Mouse (Mus musculus) neural tube, embryonic 13.5 days (tissue): Measurements from ENCODE around the gene Celf5. TPM values are rescaled to one million over a fixed set of nuclear protein-coding genes. Genes with fewer than 3 reads are reported as not detected.

ENCODE experiments used
- ATAC-seq: fragments of 200-750 bp; cut with Nextera tagmentation; 2 replicates; pipeline ENCODE4 v1.8.0; 2017; ENCODE audit warnings: low read depth, mild to moderate bottlenecking, moderate TSS enrichment, moderate library complexity
- H3K27ac ChIP-seq: fragments of 300-500 bp; sonication (generic); replicated peaks from 2 replicates; pipeline ENCODE4 v1.5.1; 2015; ENCODE audit warnings: moderate library complexity, mild to moderate bottlenecking, inconsistent platforms
- H3K27me3 ChIP-seq: fragments of 300-500 bp; sonication (generic); 2 replicates; pipeline ENCODE4 v1.6.1; 2015; ENCODE audit warnings: mild to moderate bottlenecking, inconsistent platforms
- H3K36me3 ChIP-seq: fragments of 300-500 bp; sonication (generic); 2 replicates; pipeline ENCODE4 v1.6.1; 2015; ENCODE audit warnings: mild to moderate bottlenecking, inconsistent platforms
- H3K4me1 ChIP-seq: fragments of 300-500 bp; sonication (generic); replicated peaks from 2 replicates; pipeline ENCODE4 v1.6.1; 2015; ENCODE audit warnings: inconsistent platforms
- H3K4me2 ChIP-seq: fragments of 300-500 bp; sonication (generic); 2 replicates; pipeline ENCODE4 v1.6.1; 2015; ENCODE audit warnings: inconsistent platforms, mild to moderate bottlenecking, moderate library complexity
- H3K4me3 ChIP-seq: fragments of 300-500 bp; sonication (generic); 2 replicates; pipeline ENCODE4 v1.5.1; 2015; ENCODE audit warnings: mild to moderate bottlenecking, inconsistent platforms
- H3K9ac ChIP-seq: fragments of 300-500 bp; sonication (generic); 2 replicates; pipeline ENCODE4 v1.6.1; 2015; ENCODE audit warnings: moderate library complexity, mild to moderate bottlenecking, inconsistent platforms
- H3K9me3 ChIP-seq: fragments of 300-500 bp; sonication (generic); 2 replicates; pipeline ENCODE4 v1.6.1; 2016; ENCODE audit warnings: inconsistent platforms
- WGBS: fragments of 180-500 bp; shearing (Covaris S2); methylation state at CpG from one replicate; pipeline ENCODE4 v1.1.7; 2015; 5-methylcytosine and 5-hydroxymethylcytosine counted together
- polyA plus RNA-seq: library from polyadenylated mRNA; unstranded; fragments of >200 nt; fragmentation: Nextera tagmentation; extraction: Ambion mirVana; gene quantifications from 2 replicates; pipeline ENCODE4 v1.2.1, GENCODE M21; 2015

The Celf5 gene
- polyA plus RNA-seq = 52.7 and 56.1 TPM in 2 replicates

DNA sequence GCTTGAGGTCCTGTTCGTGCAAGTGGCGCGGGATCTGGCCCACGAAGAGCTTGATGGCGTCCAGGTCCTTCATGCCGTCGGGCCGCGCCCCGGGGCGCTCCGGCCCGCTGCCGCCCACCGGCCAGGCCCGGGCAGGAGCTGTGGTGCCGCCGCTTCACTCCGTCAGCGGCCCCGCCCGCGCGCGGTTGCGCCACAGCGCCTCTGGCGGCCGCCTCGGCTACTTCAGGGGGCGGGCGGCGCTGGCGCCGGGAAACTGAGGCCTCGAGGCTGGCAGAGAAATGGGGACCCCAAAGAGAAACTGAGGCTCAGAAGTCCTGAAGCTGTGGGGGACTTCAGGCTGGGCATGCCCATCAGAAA lies at the start of gene Celf5:
Gene Celf5 (minus strand): TSS at position 177 of the 357 bp plus-strand sequence.
- H3K9me3 ChIP-seq = no peaks in the 10 kb centered on the region
- peak; percentile 57 for ATAC-seq
- peaks cover 15% of the 10 kb centered on the region for H3K36me3 ChIP-seq
- WGBS = under 1% methylated on average over 36 of the region's 36 CpGs
- 0 out of 2 replicates have a peak, but pooled peaks cover 13% of the 10 kb centered on the region for H3K27me3 ChIP-seq
- H3K4me3 ChIP-seq = peak within 1 kb of the TSS; percentile 69
- H3K9ac ChIP-seq = peak within 1 kb of the TSS; percentile 90
- peak within 1 kb of the TSS; percentile 67 for H3K4me2 ChIP-seq
- H3K27ac ChIP-seq = peak within 1 kb of the TSS; percentile 88
- H3K4me1 ChIP-seq = peaks cover 47% of the 10 kb centered on the region

DNA sequence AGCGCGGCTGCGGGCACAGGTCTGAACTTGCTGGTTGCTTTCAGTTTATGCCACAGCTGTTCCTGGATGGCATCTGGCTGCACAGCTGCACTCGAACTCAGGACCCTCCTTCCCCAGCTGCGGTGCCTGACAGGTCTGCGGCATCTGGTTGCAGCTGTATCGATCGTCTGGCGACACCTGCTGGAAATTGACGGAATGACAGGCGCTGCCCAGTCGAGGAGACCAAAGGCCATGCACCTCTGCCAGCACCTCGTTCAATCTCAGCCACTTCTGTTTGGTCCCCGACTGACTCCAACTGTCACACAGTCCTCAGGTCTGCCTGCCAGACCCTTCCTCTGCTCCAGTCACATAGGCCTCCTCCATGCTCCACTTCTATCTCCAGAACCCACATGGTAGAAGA lies 44.3 kb upstream of the Celf5 start:
- no peak overlapping the region for H3K9ac ChIP-seq
- H3K4me1 ChIP-seq = no peaks in the 10 kb centered on the region
- H3K27ac ChIP-seq = no peak overlapping the region
- no peak overlapping the region for H3K4me2 ChIP-seq
- WGBS = 12% methylated on average over 14 of the region's 14 CpGs
- no peaks in the 10 kb centered on the region for H3K9me3 ChIP-seq
- H3K27me3 ChIP-seq = peaks cover 19% of the 10 kb centered on the region
- no peak for ATAC-seq
- H3K36me3 ChIP-seq = peaks cover 32% of the 10 kb centered on the region
- no peak overlapping the region for H3K4me3 ChIP-seq

DNA sequence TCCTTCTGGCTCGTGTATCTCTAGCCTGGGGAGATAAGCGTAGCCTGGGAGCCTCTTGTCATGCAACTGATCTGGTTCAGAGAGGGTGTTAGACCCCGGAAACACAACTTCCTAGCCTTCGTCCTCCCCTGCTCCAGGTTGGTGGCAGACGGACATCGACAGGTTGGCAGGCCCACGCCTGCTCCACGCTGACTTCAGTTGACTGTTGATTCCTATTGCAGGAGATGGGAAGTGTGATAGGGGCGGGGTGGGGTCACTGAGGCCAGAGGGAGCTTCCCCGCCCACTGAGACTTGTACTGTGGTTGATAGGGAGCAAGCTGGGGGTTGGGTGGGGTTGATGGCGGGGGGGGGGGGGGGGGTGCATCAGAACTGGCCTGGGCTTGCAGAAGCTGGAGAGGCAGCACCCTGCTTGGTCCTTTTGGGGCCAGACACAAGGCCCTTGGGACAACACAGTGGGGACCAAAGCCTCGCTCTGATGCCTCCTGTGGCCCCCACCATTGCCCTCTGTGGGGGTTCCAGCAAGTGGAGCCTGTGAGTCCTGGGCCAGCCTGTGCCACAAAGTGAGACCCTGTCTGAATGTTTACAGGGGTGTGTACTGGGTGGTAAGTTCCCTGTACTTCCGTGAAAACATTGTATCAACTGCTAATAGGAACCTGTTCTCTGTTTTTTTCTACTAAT lies 42.6 kb upstream of the Celf5 start:
- no peak overlapping the region for H3K27ac ChIP-seq
- H3K9me3 ChIP-seq = no peaks in the 10 kb centered on the region
- 67% methylated on average over 12 of the region's 13 CpGs for WGBS
- H3K4me2 ChIP-seq = no peak overlapping the region
- ATAC-seq = no peak
- H3K9ac ChIP-seq = no peak overlapping the region
- no peaks in the 10 kb centered on the region for H3K4me1 ChIP-seq
- H3K27me3 ChIP-seq = peaks cover 19% of the 10 kb centered on the region
- H3K36me3 ChIP-seq = peaks cover 15% of the 10 kb centered on the region
- H3K4me3 ChIP-seq = no peak overlapping the region

DNA sequence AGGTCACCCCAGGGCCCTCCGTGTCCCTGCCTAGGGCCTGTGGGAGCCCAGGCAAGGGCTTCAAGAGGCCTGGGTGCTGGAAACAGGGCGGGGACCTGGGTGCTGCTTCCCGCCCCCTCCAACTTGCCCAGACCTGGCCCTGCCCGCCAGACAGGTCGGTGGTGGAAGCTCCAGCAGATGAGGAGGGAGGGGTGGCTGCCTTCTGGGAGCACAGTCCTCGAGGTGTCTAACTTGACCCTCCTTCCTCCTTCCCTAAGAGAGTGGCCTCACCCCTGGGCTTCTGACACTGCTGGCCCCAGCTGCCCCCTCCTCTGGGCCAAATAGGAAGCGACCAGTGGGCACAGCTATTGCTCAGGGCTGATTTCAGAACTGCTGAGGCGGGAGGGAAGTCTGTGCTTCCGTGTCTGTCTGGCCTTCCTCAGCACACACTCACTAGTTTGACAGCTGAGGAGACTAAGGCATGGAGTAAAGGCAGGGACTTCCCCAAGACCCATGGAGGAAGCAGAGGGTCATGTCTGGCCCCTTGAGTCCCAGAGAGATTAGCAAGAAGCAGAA lies 41.6 kb upstream of the Celf5 start, which contains the start of gene Gna15:
Gene Gna15 (minus strand): TSS at position 175 of the 555 bp plus-strand sequence.
- no peak for ATAC-seq
- H3K4me1 ChIP-seq = no peaks in the 10 kb centered on the region
- H3K36me3 ChIP-seq = peaks cover 5% of the 10 kb centered on the region
- no peaks in the 10 kb centered on the region for H3K9me3 ChIP-seq
- no peak within 1 kb of the TSS for H3K9ac ChIP-seq
- WGBS = 36% methylated on average over 9 of the region's 9 CpGs
- peaks cover 19% of the 10 kb centered on the region for H3K27me3 ChIP-seq
- H3K27ac ChIP-seq = no peak within 1 kb of the TSS
- H3K4me2 ChIP-seq = no peak within 1 kb of the TSS
- H3K4me3 ChIP-seq = no peak within 1 kb of the TSS

DNA sequence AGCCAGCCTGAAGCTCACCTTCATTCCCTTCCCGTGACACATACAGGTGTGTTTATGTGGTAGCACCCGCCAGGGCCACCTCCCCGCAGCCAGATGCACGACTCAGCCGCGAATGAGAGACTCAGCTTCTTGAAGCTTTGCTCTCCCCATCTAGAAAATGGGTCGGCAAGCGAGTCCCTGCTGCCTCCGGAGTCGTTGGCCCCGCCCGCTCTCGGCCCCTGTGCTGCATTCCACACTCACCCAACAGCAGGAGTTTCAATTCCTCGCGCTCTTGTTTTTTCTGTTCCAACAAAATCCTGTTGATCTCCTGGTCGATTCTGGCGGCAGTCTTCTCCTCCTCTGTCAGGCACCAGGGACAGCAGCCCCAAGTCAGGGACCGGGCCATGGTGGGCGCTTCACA lies 41.1 kb upstream of the Celf5 start:
- H3K9ac ChIP-seq = no peak overlapping the region
- peaks cover 19% of the 10 kb centered on the region for H3K27me3 ChIP-seq
- 21% methylated on average over 19 of the region's 19 CpGs for WGBS
- H3K4me3 ChIP-seq = no peak overlapping the region
- H3K9me3 ChIP-seq = no peaks in the 10 kb centered on the region
- no peak overlapping the region for H3K27ac ChIP-seq
- ATAC-seq = no peak
- no peak overlapping the region for H3K4me2 ChIP-seq
- H3K36me3 ChIP-seq = no peaks in the 10 kb centered on the region
- H3K4me1 ChIP-seq = no peaks in the 10 kb centered on the region

DNA sequence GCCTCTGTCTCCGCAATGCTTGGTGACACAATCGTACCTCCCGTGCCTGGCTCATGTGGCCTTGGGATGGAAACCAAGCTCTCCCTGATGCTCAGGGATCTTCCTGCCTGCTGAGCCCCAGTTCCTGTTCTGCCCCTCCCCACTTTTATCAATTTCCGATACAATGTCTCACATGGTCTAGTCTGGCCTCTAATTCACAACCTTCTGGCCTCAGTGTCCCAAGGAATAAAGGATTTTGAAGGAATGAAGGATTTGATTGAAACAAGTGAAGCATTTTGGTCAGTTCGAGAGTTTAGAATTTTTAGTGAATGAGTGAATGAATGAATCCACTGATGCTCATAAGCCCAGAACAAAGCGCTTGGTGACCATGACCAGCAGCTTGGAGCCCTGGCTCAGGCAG lies 40.6 kb upstream of the Celf5 start:
- 86% methylated on average over 6 of the region's 6 CpGs for WGBS
- H3K9ac ChIP-seq = no peak overlapping the region
- no peaks in the 10 kb centered on the region for H3K36me3 ChIP-seq
- no peak overlapping the region for H3K4me3 ChIP-seq
- H3K4me1 ChIP-seq = no peaks in the 10 kb centered on the region
- peaks cover 19% of the 10 kb centered on the region for H3K27me3 ChIP-seq
- H3K4me2 ChIP-seq = no peak overlapping the region
- no peak overlapping the region for H3K27ac ChIP-seq
- ATAC-seq = no peak
- no peaks in the 10 kb centered on the region for H3K9me3 ChIP-seq

DNA sequence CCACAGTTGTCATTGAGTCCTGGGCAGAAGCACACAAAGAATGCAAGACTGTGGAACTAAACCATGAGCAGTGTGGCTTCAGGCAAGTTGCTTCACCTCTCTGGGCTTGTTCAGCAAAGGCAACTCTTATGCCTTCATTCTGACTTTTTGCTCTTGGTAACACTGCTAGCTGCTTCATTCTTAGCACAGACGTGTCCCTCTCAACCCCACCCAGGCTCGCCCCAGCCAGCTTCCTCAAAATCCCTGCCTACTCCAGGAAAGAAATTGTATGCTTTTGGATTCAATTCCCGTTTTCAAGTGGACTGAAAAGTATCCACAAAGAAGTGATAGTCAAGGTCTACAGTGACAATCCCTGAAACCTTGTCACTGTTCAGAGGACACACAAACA lies 37.5 kb upstream of the Celf5 start:
- WGBS = 78% methylated on average over 3 of the region's 3 CpGs
- Histone ChIP-seq H3K4me1 (no peaks in the 10 kb centered on the region), H3K36me3 (no peaks in the 10 kb centered on the region), H3K4me2 (no peak overlapping the region), H3K4me3 (no peak overlapping the region), H3K27ac (no peak overlapping the region), H3K9ac (no peak overlapping the region), H3K9me3 (no peaks in the 10 kb centered on the region), H3K27me3 (peaks cover 19% of the 10 kb centered on the region)
- ATAC-seq = no peak

DNA sequence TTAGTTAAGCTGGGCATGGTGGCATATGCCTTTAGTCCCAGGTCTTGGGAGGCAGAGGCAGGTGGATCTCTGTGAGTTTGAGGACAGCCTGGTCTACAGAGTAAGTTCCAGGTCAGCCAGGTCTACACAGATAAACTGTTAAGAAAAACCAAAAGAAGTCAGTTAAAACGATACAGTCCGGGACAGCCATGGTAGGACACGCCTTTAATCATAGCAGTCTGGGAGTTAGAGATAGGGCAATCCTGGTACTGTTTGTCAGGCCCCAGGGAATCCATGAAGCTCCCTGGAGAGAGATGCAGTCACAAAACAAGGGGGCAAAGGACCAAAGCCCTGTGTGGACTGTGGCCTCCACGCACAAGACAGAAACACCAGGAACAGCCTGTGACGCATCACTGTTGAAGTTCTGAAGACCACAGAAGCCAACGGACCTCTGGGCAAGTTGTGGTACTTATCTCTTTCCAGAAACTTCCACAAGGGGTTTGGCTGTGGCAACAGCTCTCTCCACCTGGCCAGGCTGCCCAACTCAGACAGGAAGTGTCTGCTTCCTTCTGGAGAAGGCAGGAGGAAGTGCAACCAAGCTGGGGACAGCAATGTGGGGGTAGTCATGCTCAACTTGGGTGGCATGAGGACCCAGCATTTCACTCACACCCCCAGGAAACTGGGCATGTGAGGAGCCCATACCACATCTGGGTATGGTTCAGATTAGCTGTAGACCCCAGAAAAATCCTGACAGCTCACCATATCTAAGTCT lies 36.9 kb upstream of the Celf5 start:
- Histone ChIP-seq H3K9me3 (no peaks in the 10 kb centered on the region), H3K36me3 (no peaks in the 10 kb centered on the region), H3K4me2 (no peak overlapping the region), H3K27ac (no peak overlapping the region), H3K4me3 (no peak overlapping the region), H3K9ac (no peak overlapping the region), H3K4me1 (no peaks in the 10 kb centered on the region), H3K27me3 (peaks cover 15% of the 10 kb centered on the region)
- WGBS = 90% methylated on average over 6 of the region's 6 CpGs
- ATAC-seq = no peak

DNA sequence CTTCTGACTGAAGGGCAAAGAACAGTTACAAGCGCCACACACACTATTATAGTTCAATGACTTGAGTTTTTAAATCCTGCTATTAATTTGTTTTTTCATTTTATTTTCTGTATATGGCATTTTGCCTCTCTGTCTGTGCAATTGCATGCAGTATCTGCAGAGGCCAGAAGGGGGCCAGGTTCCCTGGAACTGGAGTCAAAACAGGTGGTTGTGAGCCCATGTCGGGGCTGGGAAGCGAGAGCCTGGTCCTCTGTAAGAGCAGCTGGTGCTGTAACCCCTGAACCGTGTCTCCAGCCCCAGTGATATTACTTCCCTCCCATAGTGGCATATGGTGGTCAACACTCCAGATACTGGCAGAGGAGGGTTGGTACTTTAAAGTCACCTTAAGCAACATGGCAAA lies 36.0 kb upstream of the Celf5 start:
- Histone ChIP-seq H3K4me1 (no peaks in the 10 kb centered on the region), H3K4me2 (no peak overlapping the region), H3K4me3 (no peak overlapping the region), H3K36me3 (no peaks in the 10 kb centered on the region), H3K27me3 (peaks cover 8% of the 10 kb centered on the region), H3K27ac (no peak overlapping the region), H3K9me3 (no peaks in the 10 kb centered on the region), H3K9ac (no peak overlapping the region)
- WGBS = 14% methylated on average over 4 of the region's 4 CpGs
- ATAC-seq = no peak

DNA sequence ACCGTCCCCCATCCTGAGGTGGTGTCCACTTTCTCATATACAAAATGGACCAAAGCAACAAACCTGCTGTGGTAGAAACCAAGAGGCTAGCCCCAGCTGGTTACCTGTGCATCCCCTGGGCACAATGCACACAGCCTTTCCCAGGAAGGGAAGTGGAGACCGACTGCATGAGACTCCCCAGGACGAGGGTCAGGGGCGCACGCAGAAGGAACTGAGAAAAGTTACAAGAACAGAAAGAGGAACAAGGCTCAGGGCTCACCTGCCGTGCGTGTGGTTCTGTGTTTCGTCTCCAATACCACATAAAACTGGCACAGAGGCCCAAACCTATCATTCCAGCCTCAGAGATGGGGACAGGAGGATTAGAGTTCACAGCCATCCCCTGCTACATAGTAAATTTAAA lies 34.7 kb upstream of the Celf5 start:
- no peak overlapping the region for H3K4me2 ChIP-seq
- H3K27ac ChIP-seq = no peak overlapping the region
- 79% methylated on average over 8 of the region's 8 CpGs for WGBS
- no peaks in the 10 kb centered on the region for H3K4me1 ChIP-seq
- peaks cover 13% of the 10 kb centered on the region for H3K27me3 ChIP-seq
- no peaks in the 10 kb centered on the region for H3K36me3 ChIP-seq
- no peak overlapping the region for H3K9ac ChIP-seq
- ATAC-seq = no peak
- H3K9me3 ChIP-seq = no peaks in the 10 kb centered on the region
- no peak overlapping the region for H3K4me3 ChIP-seq

DNA sequence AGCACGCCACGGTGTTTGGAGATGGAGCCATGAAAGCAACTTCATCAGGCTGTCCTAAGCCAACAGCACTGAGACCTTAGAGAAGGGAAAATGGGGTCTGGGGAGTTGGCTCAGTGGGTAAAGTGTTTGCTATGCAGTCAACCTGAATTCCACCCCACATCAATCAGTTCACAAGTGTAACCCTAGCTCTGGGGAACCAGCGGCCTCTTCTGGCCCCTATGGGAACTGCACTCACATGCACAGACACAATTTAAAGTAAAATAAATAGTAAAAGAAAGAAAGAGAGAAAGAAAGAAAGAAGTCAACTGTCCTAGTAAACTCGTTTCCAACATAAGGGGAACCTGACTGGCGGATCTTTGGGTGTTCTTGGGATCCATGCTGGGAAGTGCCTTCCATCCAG lies 31.3 kb upstream of the Celf5 start:
- H3K4me1 ChIP-seq = no peaks in the 10 kb centered on the region
- H3K4me3 ChIP-seq = no peak overlapping the region
- no peak for ATAC-seq
- no peak overlapping the region for H3K9ac ChIP-seq
- no peaks in the 10 kb centered on the region for H3K9me3 ChIP-seq
- no peak overlapping the region for H3K4me2 ChIP-seq
- peaks cover 25% of the 10 kb centered on the region for H3K27me3 ChIP-seq
- no peak overlapping the region for H3K27ac ChIP-seq
- H3K36me3 ChIP-seq = no peaks in the 10 kb centered on the region
- WGBS = 87% methylated on average over 5 of the region's 5 CpGs

DNA sequence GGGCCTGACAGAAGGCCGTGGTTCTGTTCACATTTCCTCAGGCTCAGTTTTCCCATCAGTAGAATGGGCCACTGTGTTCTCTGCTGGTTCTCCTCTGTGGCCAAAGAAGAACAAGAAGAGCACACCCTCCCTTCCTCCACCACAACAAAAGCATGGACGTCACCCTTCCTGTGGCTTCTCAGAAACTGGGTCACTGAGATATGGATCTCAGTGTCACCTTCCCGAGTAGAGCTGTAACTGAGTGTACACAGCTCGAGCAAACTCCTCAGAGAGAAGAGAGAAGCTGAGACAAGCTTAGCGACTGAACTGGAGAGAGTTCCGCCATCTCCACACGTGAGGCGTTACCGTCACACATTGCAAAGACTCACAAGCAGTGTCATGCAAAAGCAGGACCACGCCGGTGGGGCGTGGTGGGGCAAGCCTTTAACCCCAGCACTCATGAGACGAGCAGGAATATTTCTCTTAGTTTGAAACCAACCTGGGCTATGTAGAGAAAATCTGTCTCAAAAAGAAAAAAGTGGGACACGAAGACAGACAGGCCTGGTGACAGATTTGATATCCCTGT lies 27.8 kb upstream of the Celf5 start:
- ATAC-seq = no peak
- Histone ChIP-seq H3K9ac (no peak overlapping the region), H3K9me3 (no peaks in the 10 kb centered on the region), H3K36me3 (no peaks in the 10 kb centered on the region), H3K4me3 (no peak overlapping the region), H3K27me3 (peaks cover 25% of the 10 kb centered on the region), H3K27ac (no peak overlapping the region), H3K4me1 (no peaks in the 10 kb centered on the region), H3K4me2 (no peak overlapping the region)
- 86% methylated on average over 14 of the region's 14 CpGs for WGBS
